Mouse (Mus musculus): Measurements from ENCODE around the gene Ccdc28a. TPM values are rescaled to one million over a fixed set of nuclear protein-coding genes. Genes with fewer than 3 reads are reported as not detected.

Gene Ccdc28a
- 7.3 and 8.2 TPM in 2 replicates for polyA plus RNA-seq (2016; fragmentation: Nextera tagmentation; extraction: Ambion mirVana)

- WGBS: 1% methylated on average over 41 of the region's 41 CpGs
- Histone ChIP-seq H3K27me3 (no peaks in the 10 kb centered on the region), H3K4me3 (peak within 1 kb of the TSS; percentile 61), H3K4me2 (replicated peaks) (peak within 1 kb of the TSS; percentile 78), H3K9ac (peak within 1 kb of the TSS; percentile 65), H3K27ac (peak within 1 kb of the TSS; percentile 67), H3K4me1 (peaks cover 5% of the 10 kb centered on the region; the same call in 1 of the 2 replicates), H3K9me3 (replicated peaks) (no peaks in the 10 kb centered on the region), H3K36me3 (no peaks in the 10 kb centered on the region)
- peak; percentile 100 for ATAC-seq (ENCODE audit: low FRiP score)
Observed at GRCm38 (mm10) chr10:18234560-18235401, at the start of gene Ccdc28a. TSS of gene Ccdc28a (minus strand) at chr10:18234998.

DNA sequence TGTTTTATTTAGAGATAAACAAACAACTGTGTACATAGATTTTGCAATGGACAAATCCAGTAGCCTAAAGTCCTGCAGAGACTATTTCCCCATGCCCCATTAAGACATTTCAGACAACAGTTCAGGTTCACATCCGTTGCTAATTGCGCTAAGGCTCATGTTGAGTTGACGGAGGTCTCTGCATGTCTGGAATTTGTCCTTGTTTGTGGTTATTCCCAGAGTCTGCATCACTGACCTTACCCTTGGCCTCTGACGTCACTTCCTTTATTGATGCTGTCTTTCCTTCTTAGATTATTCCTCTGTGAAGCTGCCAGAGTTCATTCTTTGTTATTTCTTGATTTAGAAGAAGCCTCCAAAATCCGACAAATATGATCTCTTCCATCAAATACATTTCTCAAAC lies 49.2 kb upstream of the Ccdc28a start:
- Histone ChIP-seq H3K27ac (no peak overlapping the region), H3K27me3 (no peaks in the 10 kb centered on the region), H3K4me3 (no peak overlapping the region), H3K9me3 (replicated peaks) (no peaks in the 10 kb centered on the region), H3K36me3 (no peaks in the 10 kb centered on the region), H3K4me1 (no peaks in the 10 kb centered on the region), H3K9ac (no peak overlapping the region), H3K4me2 (replicated peaks) (no peak overlapping the region)
- no peak for ATAC-seq (ENCODE audit: low FRiP score)
- WGBS: 91% methylated on average over 5 of the region's 5 CpGs

- Histone ChIP-seq H3K4me3 (no peak overlapping the region), H3K4me2 (replicated peaks) (no peak overlapping the region), H3K27me3 (no peaks in the 10 kb centered on the region), H3K9me3 (replicated peaks) (no peaks in the 10 kb centered on the region), H3K36me3 (no peaks in the 10 kb centered on the region), H3K9ac (no peak overlapping the region), H3K4me1 (no peaks in the 10 kb centered on the region), H3K27ac (no peak overlapping the region)
- ATAC-seq (ENCODE audit: low FRiP score): no peak
- WGBS: 86% methylated on average over 4 of the region's 4 CpGs
Observed at GRCm38 (mm10) chr10:18276090-18276734, 41.4 kb upstream of the Ccdc28a start.

DNA sequence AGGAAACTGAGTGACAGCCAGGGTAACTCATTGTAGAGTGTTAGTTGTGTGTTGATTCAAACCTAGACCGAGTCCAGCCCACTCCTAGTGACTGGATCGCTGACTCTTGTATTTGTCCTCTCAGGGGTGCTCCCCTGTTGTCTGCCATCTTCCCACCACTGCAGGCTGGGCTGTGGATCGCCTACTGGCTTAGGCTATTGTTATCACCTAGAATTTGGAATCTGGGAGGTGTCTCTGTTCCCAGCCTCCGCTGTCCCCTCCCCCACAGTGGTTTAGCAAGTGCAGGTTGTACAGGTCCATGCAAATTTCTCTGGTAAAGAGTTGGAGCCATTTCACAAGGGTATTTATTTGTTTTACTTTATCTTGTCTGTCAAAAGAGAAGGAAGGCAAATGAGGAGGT lies 16.5 kb upstream of the Ccdc28a start:
- H3K4me2 ChIP-seq (replicated peaks): no peak overlapping the region
- WGBS: 71% methylated on average over 4 of the region's 4 CpGs
- no peak overlapping the region for H3K9ac ChIP-seq
- H3K27me3 ChIP-seq: no peaks in the 10 kb centered on the region
- H3K9me3 ChIP-seq (replicated peaks): no peaks in the 10 kb centered on the region
- no peak for ATAC-seq (ENCODE audit: low FRiP score)
- no peaks in the 10 kb centered on the region for H3K36me3 ChIP-seq
- no peak overlapping the region for H3K27ac ChIP-seq
- H3K4me3 ChIP-seq: no peak overlapping the region
- no peaks in the 10 kb centered on the region for H3K4me1 ChIP-seq

- Histone ChIP-seq H3K27me3 (no peaks in the 10 kb centered on the region), H3K4me1 (no peaks in the 10 kb centered on the region), H3K27ac (no peak overlapping the region), H3K9ac (no peak overlapping the region), H3K9me3 (replicated peaks) (no peaks in the 10 kb centered on the region), H3K4me3 (no peak overlapping the region), H3K36me3 (no peaks in the 10 kb centered on the region), H3K4me2 (replicated peaks) (no peak overlapping the region)
- ATAC-seq (ENCODE audit: low FRiP score): no peak
- WGBS: 68% methylated on average over 2 of the region's 2 CpGs
Observed at GRCm38 (mm10) chr10:18243614-18244013, 8.8 kb upstream of the Ccdc28a start.

GRCm38 (mm10) chr10:18237191-18237590 lies 2.4 kb upstream of the Ccdc28a start:
- Histone ChIP-seq H3K36me3 (no peaks in the 10 kb centered on the region), H3K27me3 (no peaks in the 10 kb centered on the region), H3K27ac (no peak overlapping the region), H3K9me3 (replicated peaks) (no peaks in the 10 kb centered on the region), H3K4me1 (peaks cover 5% of the 10 kb centered on the region; the same call in 1 of the 2 replicates), H3K4me3 (no peak overlapping the region), H3K9ac (no peak overlapping the region), H3K4me2 (replicated peaks) (no peak overlapping the region)
- 92% methylated on average over 7 of the region's 7 CpGs for WGBS
- ATAC-seq (ENCODE audit: low FRiP score): no peak

- ATAC-seq (ENCODE audit: low FRiP score): no peak
- Histone ChIP-seq H3K36me3 (no peaks in the 10 kb centered on the region), H3K27ac (no peak overlapping the region), H3K4me2 (replicated peaks) (no peak overlapping the region), H3K4me1 (peaks cover 5% of the 10 kb centered on the region; the same call in 1 of the 2 replicates), H3K4me3 (no peak overlapping the region), H3K27me3 (no peaks in the 10 kb centered on the region), H3K9ac (no peak overlapping the region), H3K9me3 (replicated peaks) (no peaks in the 10 kb centered on the region)
- WGBS: 82% methylated on average over 5 of the region's 5 CpGs
Observed at GRCm38 (mm10) chr10:18236328-18236927, 1.6 kb upstream of the Ccdc28a start.

- H3K4me2 ChIP-seq (replicated peaks): peak overlapping the region; percentile 78
- 12% methylated on average over 14 of the region's 14 CpGs for WGBS
- H3K27ac ChIP-seq: no peak overlapping the region
Observed at GRCm38 (mm10) chr10:18235402-18235747, 577 bp upstream of the Ccdc28a start.

DNA sequence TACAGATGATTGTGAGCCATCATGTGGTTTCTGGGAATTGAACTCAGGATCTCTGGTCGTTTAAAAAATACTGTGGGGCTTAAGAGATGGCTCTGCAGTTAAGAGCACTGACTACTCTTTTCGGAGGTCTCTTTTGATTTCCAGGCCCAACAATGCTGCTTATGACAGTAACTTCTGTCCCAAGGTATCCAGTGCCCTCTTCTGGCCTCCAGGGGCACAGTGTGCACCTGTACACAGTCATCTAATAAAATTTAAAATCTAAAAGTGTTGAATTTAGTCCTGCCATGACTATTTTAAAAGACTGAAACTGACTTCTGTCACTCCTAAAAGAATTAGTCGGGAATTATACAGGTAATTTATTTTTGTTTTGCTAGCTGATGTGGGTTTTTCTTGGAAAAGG lies 907 bp downstream of the Ccdc28a start:
- Histone ChIP-seq H3K4me1 (peaks cover 5% of the 10 kb centered on the region; the same call in 1 of the 2 replicates), H3K4me3 (no peak overlapping the region), H3K27ac (no peak overlapping the region), H3K9ac (no peak overlapping the region), H3K4me2 (replicated peaks) (0 out of 2 replicates have a peak overlapping the region, but pooled peaks have one; percentile 78), H3K27me3 (no peaks in the 10 kb centered on the region), H3K36me3 (no peaks in the 10 kb centered on the region), H3K9me3 (replicated peaks) (no peaks in the 10 kb centered on the region)
- 52% methylated on average over 3 of the region's 3 CpGs for WGBS
- no peak for ATAC-seq (ENCODE audit: low FRiP score)

More at GRCm38 (mm10) chr10:18235402-18235747, 577 bp upstream of the Ccdc28a start:
- no peaks in the 10 kb centered on the region for H3K36me3 ChIP-seq
- peak; percentile 69 for ATAC-seq (ENCODE audit: low FRiP score)
- peaks cover 5% of the 10 kb centered on the region; the same call in 1 of the 2 replicates for H3K4me1 ChIP-seq
- H3K9me3 ChIP-seq (replicated peaks): no peaks in the 10 kb centered on the region
- H3K9ac ChIP-seq: peak overlapping the region; percentile 60
- H3K27me3 ChIP-seq: no peaks in the 10 kb centered on the region
- peak overlapping the region; percentile 61 for H3K4me3 ChIP-seq

GRCm38 (mm10) chr10:18224386-18224785 lies 10.4 kb downstream of the Ccdc28a start:
- no peak for ATAC-seq (ENCODE audit: low FRiP score)
- Histone ChIP-seq H3K27ac (no peak overlapping the region), H3K9ac (no peak overlapping the region), H3K4me1 (no peaks in the 10 kb centered on the region), H3K9me3 (replicated peaks) (no peaks in the 10 kb centered on the region), H3K4me2 (replicated peaks) (no peak overlapping the region), H3K4me3 (no peak overlapping the region), H3K27me3 (no peaks in the 10 kb centered on the region), H3K36me3 (no peaks in the 10 kb centered on the region)
- 84% methylated on average over 3 of the region's 3 CpGs for WGBS

- WGBS: 88% methylated on average over 10 of the region's 10 CpGs
Observed at GRCm38 (mm10) chr10:18219351-18219750, 15.4 kb downstream of the Ccdc28a start.

GRCm38 (mm10) chr10:18214124-18214523 lies 20.7 kb downstream of the Ccdc28a start:
- Histone ChIP-seq H3K36me3 (no peaks in the 10 kb centered on the region), H3K27me3 (no peaks in the 10 kb centered on the region), H3K9ac (no peak overlapping the region), H3K4me1 (0 out of 2 replicates have a peak, but pooled peaks cover 4% of the 10 kb centered on the region), H3K4me2 (replicated peaks) (no peak overlapping the region), H3K27ac (no peak overlapping the region), H3K9me3 (replicated peaks) (no peaks in the 10 kb centered on the region), H3K4me3 (no peak overlapping the region)
- ATAC-seq (ENCODE audit: low FRiP score): no peak
- WGBS: 92% methylated on average over 5 of the region's 5 CpGs

More at GRCm38 (mm10) chr10:18219351-18219750, 15.4 kb downstream of the Ccdc28a start:
- H3K27ac ChIP-seq: no peak overlapping the region
- H3K4me3 ChIP-seq: no peak overlapping the region
- no peaks in the 10 kb centered on the region for H3K4me1 ChIP-seq
- no peak for ATAC-seq (ENCODE audit: low FRiP score)
- no peaks in the 10 kb centered on the region for H3K36me3 ChIP-seq
- no peak overlapping the region for H3K9ac ChIP-seq
- no peak overlapping the region for H3K4me2 ChIP-seq (replicated peaks)
- no peaks in the 10 kb centered on the region for H3K27me3 ChIP-seq
- H3K9me3 ChIP-seq (replicated peaks): no peaks in the 10 kb centered on the region

Data from hindbrain, embryonic 12.5 days (tissue).